Mouse (Mus musculus) testis, adult 2 months (tissue): ENCODE measurements around the gene Rtcb.

Experiments used
- CTCF ChIP-seq: fragments of 200-500 bp; IDR thresholded peaks from 2 replicates; pipeline ENCODE4 v1.5.1; 2012; ENCODE audit warnings: low read depth, mild to moderate bottlenecking, inconsistent platforms, low read length, moderate library complexity; ENCODE audit not compliant: control insufficient read depth, insufficient read depth, insufficient replicate concordance
- POLR2A ChIP-seq: fragments of 200-500 bp; IDR thresholded peaks from 2 replicates; pipeline ENCODE4 v1.6.1; 2012; ENCODE audit warnings: low read depth, mild to moderate bottlenecking, inconsistent platforms, low read length, moderate library complexity; ENCODE audit not compliant: control insufficient read depth

- TF ChIP-seq POLR2A (no peak), CTCF (no peak)
Observed at GRCm38 (mm10) chr10:85962897-85963296, 5.3 kb upstream of the Rtcb start.
